Mouse (Mus musculus) heart, adult 2 months (tissue): ENCODE data around the gene Zfp420.

Experiments used
- CTCF ChIP-seq: fragments of 200-600 bp; IDR thresholded peaks from 2 replicates; pipeline ENCODE4 v1.8.1; 2022; ENCODE audit warnings: antibody characterized with exemption, mild to moderate bottlenecking, moderate library complexity
- POLR2A ChIP-seq: fragments of 200-500 bp; IDR thresholded peaks from 2 replicates; pipeline ENCODE4 v1.6.1; 2011; ENCODE audit warnings: mild to moderate bottlenecking, low read depth, low read length, control low read depth; ENCODE audit not compliant: insufficient read depth

- TF ChIP-seq CTCF: no peak
- no peak for TF ChIP-seq POLR2A
These were observed 23.0 kb upstream of the Zfp420 start for GRCm38 (mm10) chr7:29836816-29837215.
